Mouse (Mus musculus) right cerebral cortex, postnatal 25 days (tissue): ENCODE data around the gene 4930523C07Rik.

Experiments used
- DNase-seq: peaks from one replicate; pipeline ENCODE4 v3.0.0; 2022

The 4930523C07Rik gene

GRCm38 (mm10) chr1:160046786-160047185 lies 2.6 kb downstream of the 4930523C07Rik start:
- no peak for DNase-seq

DNA sequence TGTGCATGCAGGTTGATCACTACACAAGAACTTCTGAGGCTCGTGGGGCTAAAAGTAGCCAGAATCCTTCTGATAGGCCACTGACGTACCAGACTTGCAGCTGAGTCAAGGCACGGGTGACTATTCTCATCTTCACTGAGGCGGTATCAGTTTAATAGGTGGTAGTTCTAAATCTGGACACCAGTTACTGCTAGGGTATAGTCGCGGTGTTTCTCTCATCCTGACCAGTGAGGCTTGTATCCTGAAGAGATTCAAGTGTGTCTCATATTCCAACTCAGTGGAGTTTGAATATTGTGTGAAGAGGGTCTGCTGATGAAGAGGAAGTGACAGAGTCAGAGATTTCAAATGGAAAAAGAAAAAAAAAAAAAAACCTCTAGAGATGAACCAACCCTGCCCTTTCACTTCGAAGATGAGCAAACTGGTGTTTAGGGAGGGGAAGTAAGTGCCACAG lies 3.3 kb downstream of the 4930523C07Rik start:
- DNase-seq, result no peak

GRCm38 (mm10) chr1:160049131-160049880 lies 5.1 kb downstream of the 4930523C07Rik start:
- DNase-seq, result no peak

DNA sequence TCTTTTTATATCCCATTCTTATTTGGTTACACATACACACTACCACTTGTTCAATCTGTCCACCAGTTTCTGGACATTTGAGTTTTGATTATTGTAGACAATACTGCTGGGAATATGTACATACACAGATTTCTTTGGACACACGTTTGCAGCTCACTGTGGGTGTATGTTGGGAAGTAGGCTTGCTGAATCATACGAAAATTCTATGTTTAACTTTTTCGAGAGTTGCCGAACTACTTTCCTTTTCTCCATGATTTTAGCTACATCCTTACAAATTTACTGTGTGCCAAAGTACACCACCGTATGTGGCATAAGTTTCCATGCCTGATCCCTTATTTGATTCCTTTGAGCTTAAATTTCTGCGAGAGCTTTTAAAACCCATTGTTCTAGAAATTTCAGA lies 6.7 kb downstream of the 4930523C07Rik start:
- no peak for DNase-seq

DNA sequence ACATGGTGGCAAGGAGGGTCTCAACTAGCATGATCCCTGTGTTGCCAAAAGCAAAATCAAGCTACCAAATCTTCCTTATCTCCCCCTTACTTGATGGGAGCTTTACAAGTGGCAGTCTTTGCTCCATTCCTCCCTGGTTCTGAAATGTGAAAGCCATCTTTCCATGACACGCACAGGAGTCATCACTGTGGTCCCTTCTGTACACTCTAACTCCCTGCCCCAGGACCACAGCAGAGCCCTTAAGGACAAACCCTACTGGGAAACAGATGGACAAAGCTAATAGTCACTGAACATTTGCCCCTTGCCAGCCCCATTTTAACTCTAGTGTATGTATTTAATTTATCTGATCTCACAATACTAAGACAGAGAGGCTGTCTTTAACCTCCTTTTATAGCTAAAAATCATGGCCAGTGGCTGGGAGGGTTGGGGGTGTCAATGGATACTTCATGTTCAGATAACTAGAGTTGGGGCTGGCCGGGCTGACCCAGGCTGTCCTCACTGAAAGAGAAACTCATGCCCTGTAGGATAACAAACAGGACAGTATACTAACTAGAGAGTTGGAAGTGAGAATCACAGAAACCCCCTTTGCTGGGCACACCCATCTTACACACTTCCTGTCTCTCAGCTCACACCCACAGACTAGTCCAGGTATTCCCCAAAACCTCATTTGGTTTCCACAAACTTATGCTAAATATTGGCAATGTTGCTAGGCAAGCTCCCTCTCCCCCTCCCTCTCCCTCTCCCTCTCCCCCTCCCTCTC lies 8.6 kb downstream of the 4930523C07Rik start:
- no peak for DNase-seq

DNA sequence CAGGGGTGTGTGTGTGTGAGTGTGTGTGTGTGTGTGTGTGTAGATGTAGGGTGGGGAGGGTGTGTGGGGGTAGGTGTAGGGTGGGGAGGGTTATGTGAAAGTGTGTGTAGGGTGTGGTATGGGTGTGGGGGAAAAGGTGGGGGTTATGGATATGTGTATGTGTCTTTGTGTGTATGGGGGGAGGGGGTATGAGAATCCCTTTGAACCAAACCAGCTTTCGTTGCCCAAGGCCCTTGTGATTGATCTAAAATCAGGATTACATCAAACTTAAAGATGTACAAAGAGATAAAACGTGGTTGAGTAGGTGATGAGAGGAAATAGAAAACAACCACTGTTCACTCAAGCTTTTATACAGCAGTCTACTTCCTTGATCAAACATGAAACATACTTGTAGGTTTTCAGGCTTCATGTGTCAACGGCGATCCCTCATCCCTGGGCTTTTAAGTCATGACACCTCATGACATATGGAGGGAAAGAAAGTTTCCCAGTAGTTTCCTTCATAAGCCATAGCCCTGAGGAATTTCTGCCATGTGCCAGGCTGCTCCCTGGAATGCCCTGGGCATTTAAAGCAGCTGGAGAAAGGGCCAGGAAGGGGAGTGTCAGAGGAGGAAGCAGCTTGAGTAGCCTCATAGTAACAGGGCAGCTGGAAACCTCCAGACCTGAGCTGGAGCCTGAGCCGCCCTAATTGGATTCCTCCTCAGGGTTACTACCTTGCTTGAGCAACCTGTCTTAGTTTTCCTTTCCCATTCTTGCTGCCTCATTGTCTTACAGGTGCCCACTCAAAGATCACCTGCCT lies 9.5 kb downstream of the 4930523C07Rik start:
- no peak for DNase-seq

DNA sequence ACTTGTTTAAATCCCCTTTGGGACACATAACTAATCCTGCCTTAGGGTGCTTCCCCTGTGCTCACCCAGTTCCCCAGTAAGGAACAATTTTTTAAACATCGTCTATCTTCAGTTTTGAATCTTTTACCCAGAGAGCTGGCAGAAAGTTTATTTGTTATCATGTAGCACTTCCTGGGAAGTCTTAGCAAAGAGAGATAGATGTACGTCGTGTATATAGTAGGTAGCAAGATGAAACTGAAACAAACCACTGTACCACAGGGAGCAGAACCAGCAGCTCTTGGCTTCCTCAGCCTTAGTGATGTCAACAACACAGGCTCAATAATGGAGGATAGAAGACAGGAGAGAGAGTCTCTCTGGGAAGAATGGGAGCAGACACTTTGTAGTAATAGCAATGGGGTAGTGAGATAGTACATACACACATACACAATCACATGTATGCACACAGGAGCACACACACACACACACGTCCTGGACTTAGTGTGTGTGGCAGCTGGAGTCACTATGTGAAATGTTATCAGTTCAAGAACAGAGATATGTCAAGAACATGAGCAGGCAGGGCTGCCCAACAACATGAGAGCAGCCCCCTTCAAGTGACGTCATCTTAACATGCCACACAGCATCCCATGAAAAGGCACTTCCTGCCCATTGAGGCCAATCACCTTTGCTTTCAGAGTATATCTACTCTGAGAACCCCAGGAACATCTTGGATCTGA lies 10.3 kb downstream of the 4930523C07Rik start:
- DNase-seq, result no peak

DNA sequence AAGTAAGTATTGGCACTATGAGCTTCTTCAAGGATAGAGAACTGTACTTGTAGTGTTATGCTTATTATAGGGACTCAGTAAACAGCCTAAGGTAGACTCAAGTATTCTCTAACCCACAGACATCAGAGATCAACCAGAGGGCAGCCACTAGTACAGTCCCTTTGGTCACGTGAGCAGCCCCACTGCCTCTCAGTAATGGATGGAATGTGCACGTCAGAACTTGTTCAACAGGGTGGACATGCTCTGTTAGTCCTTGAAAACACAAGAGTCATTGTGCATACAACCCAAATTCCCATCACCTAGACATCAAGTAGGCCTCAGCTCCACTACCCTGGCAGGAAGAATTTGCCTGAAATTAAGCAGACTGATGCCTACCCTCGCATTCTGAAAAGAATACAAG lies 13.5 kb downstream of the 4930523C07Rik start:
- DNase-seq, result no peak

- no peak for DNase-seq
Observed at GRCm38 (mm10) chr1:160059908-160060307, 15.7 kb downstream of the 4930523C07Rik start.

DNA sequence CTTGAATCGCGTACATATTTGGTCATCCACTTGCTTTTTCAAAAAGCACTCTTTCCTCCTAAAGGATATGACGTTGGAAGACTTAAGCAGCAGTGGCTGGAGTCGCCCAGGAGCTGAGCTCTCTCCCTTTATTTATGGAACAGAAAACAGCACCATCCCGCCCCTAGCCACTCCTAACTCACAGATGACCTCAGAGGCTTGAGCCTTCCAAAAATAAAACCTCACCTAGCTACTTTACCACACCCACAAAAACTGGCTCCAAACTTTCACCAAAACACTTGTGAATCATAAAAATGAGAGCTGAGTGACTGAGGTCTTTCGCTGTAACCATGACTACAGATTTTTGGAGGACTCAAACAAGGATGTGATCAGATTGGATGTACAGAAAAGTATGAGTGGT lies 16.4 kb downstream of the 4930523C07Rik start:
- DNase-seq, result no peak

- no peak for DNase-seq
Observed at GRCm38 (mm10) chr1:160061321-160061720, 17.1 kb downstream of the 4930523C07Rik start.

DNA sequence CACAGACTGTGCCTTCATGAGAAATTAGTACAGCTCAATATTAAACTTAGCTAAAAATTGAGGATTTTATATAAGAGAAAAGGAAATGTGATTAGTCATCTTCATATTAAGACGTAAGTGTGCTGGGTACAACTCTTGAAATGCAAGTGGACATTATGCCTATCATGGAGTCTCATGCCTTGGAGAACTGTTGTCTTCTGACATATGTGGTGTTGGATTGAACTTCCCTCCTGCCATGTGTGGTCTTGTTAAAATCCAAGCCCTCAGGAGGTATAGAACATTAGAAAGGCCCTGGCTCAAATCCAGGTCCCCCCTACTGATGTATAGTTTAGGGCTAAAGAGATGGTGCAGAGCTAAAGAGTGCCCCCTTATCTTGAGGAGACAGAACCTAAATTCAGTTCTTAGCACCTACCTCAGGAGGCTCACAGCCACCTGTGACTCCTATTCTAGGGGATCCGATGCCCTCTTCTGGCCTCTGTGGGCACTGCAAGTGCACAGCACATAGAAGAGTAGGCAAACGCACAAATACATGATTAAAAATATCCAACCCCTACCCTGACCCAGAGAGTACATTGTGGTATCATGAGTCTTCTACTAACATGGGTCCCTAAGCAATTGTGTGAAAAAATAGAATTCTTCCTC lies 17.7 kb downstream of the 4930523C07Rik start:
- DNase-seq, result no peak

- no peak for DNase-seq
Observed at GRCm38 (mm10) chr1:160064547-160065144, 20.5 kb downstream of the 4930523C07Rik start.

GRCm38 (mm10) chr1:160078882-160079661 lies 34.9 kb downstream of the 4930523C07Rik start:
- no peak for DNase-seq

DNA sequence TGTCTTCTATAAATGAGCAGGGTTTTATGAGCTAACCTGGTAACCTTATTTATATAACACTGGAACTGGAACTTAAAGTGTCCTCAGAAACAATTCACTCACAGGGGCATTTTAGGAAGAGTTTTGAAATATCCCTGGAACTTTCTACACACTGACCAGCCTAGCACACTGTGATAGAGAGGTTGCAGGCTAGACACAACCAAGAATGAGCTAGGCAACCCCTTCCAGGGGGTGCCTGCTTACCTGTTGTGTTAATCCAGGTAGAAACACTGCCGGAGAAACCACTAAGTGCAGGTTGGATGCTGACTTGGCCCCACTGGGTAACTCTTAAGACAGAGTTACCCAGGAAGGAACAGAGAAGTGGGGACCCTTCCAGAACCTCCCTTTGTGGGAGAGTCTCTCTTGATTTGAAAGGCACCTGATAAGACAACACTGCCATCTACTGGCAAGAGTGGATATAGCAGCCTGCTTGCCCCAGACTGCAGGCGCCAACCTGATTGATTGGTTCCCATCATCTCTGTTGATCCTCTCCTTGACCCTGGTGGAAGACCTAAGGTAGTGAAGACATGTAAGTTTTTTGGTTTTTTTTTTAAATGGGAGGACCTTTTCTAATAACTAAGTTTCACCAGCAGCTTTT lies 36.7 kb downstream of the 4930523C07Rik start:
- DNase-seq, result peak; percentile 64

- no peak for DNase-seq
Observed at GRCm38 (mm10) chr1:160082647-160083046, 38.5 kb downstream of the 4930523C07Rik start.

- no peak for DNase-seq
Observed at GRCm38 (mm10) chr1:160084239-160084638, 40.1 kb downstream of the 4930523C07Rik start.

DNA sequence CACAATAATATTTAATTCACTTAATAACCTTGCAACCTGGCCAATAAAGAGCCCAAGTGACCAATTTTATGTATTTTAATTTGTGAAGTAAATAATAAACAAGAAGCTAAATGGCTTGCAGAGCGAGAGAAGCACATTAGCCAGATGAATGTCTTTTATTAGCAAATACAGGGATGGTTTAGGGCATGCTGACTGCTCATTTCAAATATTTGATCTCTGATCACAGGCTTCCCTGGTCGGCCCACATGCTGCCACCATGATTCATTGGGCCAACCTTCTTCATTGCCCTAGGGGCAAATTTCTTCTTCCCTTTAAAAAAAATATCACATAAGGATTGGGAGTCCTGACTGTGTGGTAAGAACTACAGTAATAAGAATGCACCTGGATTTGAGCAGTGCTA lies 42.5 kb downstream of the 4930523C07Rik start:
- DNase-seq, result no peak

DNA sequence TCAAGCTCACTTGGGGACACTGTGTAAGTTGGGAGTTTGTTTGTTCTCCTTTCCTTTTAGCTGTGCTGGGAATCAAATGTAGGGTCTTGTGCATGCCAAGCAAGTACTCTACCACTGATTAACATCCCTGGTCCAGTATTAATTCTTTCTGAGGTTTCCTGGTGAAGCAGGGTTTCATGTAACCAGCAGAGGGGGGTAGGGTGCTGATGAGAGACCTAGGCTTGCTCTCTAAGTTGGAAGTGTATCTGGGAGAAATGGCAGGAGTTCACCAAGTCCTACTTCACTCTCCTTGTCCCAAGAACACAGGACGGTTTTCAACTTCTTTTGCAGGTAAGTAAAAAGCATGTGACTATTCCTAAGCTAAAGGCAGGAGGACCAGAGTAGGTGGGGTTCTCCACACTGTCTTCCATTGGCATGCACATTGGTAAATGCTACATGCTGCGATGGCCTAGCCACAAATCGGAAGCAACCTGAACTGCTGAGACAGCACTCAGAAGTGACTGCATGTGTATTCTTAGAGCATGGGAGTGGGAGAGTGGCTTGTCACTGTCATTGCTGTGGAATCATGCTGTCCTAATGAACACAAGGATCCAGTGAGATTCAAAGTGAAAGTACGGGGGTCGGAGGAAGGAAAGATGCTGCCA lies 55.6 kb downstream of the 4930523C07Rik start:
- DNase-seq, result no peak

DNA sequence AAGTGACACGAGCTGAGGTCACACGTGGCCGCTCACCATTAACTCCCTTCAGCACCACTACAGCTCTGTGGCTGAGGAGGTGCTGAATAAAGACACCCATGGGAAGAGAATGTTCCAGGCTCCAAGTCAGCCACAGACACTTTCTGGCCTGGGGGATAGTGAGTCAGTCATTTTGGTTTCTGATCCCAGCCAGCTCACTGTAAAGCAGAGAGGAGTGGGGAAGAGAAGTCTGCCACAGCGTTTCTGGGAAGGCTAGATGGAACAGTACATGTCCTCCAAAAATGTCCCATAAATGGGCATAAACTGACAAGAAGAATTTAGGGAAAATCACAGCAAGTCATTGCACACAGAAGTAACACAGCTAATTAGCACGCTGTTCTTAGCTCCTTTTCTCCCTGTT lies 56.8 kb downstream of the 4930523C07Rik start:
- DNase-seq, result peak; percentile 16
